Mouse (Mus musculus) left cerebral cortex, adult 11 months (tissue): ENCODE results near the gene Gse1.
A peak's percentile ranks its signal among the peaks of the same experiment; 100 is the strongest.

Experiments used
- DNase-seq: peaks from one replicate; pipeline ENCODE4 v3.0.0; 2022; ENCODE audit warnings: low spot score

Gse1 gene

GRCm38 (mm10) chr8:120577821-120578220, 349.6 kb downstream of the Gse1 start:
- no peak for DNase-seq

GRCm38 (mm10) chr8:120580336-120581000, 352.2 kb downstream of the Gse1 start:
- no peak for DNase-seq

GRCm38 (mm10) chr8:120581329-120581728, 353.1 kb downstream of the Gse1 start:
- no peak for DNase-seq

GRCm38 (mm10) chr8:120581811-120582210, 353.6 kb downstream of the Gse1 start:
- no peak for DNase-seq

GRCm38 (mm10) chr8:120585521-120585920, 357.3 kb downstream of the Gse1 start:
- DNase-seq: no peak

GRCm38 (mm10) chr8:120588908-120589771, 360.9 kb downstream of the Gse1 start, which contains the start of gene Gins2:
Gene Gins2 (minus strand): TSS chr8:120589304.
- peak; percentile 99 for DNase-seq

- no peak for DNase-seq
These were observed 361.7 kb downstream of the Gse1 start for GRCm38 (mm10) chr8:120589921-120590320.

- DNase-seq: no peak
These were observed 363.5 kb downstream of the Gse1 start for GRCm38 (mm10) chr8:120591587-120592292.

GRCm38 (mm10) chr8:120594571-120594970, 366.3 kb downstream of the Gse1 start:
- no peak for DNase-seq

- no peak for DNase-seq
These were observed 367.7 kb downstream of the Gse1 start for GRCm38 (mm10) chr8:120595963-120596362.

- DNase-seq: peak; percentile 74
These were observed 370.3 kb downstream of the Gse1 start for GRCm38 (mm10) chr8:120598579-120598978.

- peak; percentile 62 for DNase-seq
These were observed 371.2 kb downstream of the Gse1 start for GRCm38 (mm10) chr8:120599504-120599903.

GRCm38 (mm10) chr8:120602672-120603071, 374.4 kb downstream of the Gse1 start:
- no peak for DNase-seq

GRCm38 (mm10) chr8:120607460-120607859, 379.2 kb downstream of the Gse1 start:
- DNase-seq: no peak

GRCm38 (mm10) chr8:120607885-120608284, 379.6 kb downstream of the Gse1 start:
- DNase-seq: peak; percentile 61

- no peak for DNase-seq
These were observed 382.6 kb downstream of the Gse1 start for GRCm38 (mm10) chr8:120610824-120611223.

- DNase-seq: no peak
These were observed 386.2 kb downstream of the Gse1 start for GRCm38 (mm10) chr8:120614491-120614890.

GRCm38 (mm10) chr8:120616663-120617626, 388.7 kb downstream of the Gse1 start:
- DNase-seq: no peak

GRCm38 (mm10) chr8:120618110-120618509, 389.9 kb downstream of the Gse1 start:
- DNase-seq: peak; percentile 72

- DNase-seq: peak; percentile 47
These were observed 391.3 kb downstream of the Gse1 start for GRCm38 (mm10) chr8:120619235-120620180.
